Mouse (Mus musculus) hindbrain, embryonic 10.5 days (tissue): ENCODE measurements around the gene Hsp90ab1. TPM values are rescaled to one million over a fixed set of nuclear protein-coding genes. Genes with fewer than 3 reads are reported as not detected.

Experiments
- DNase-seq: peaks from one replicate; pipeline ENCODE4 v3.0.0-alpha.2; 2017; ENCODE audit warnings: low spot score
- H3K27ac ChIP-seq: fragments of 300-500 bp; sonication (generic); 2 replicates; pipeline ENCODE4 v1.5.1; 2016; ENCODE audit warnings: mild to moderate bottlenecking, moderate library complexity
- H3K27me3 ChIP-seq: fragments of 300-500 bp; sonication (generic); 2 replicates; pipeline ENCODE4 v1.6.1; 2016; ENCODE audit warnings: mild to moderate bottlenecking; ENCODE audit not compliant: poor library complexity, insufficient read depth, severe bottlenecking
- H3K36me3 ChIP-seq: fragments of 300-500 bp; sonication (generic); 2 replicates; pipeline ENCODE4 v1.6.1; 2016; ENCODE audit warnings: mild to moderate bottlenecking, moderate library complexity
- H3K4me1 ChIP-seq: fragments of 300-500 bp; sonication (generic); replicated peaks from 2 replicates; pipeline ENCODE4 v1.6.1; 2016; ENCODE audit warnings: mild to moderate bottlenecking
- H3K4me3 ChIP-seq: fragments of 300-500 bp; sonication (generic); 2 replicates; pipeline ENCODE4 v1.5.1; 2016; ENCODE audit warnings: mild to moderate bottlenecking, moderate library complexity
- H3K9me3 ChIP-seq: fragments of 300-500 bp; sonication (generic); 2 replicates; pipeline ENCODE4 v1.6.1; 2016; ENCODE audit warnings: mild to moderate bottlenecking, moderate library complexity
- WGBS: fragments of 180-500 bp; shearing (Covaris S2); methylation state at CpG from one replicate; pipeline ENCODE4 v1.1.7; 2016; 5-methylcytosine and 5-hydroxymethylcytosine counted together
- polyA plus RNA-seq: library from polyadenylated mRNA; unstranded; fragments of >200 nt; fragmentation: Nextera tagmentation; extraction: Ambion mirVana; gene quantifications from 2 replicates; pipeline ENCODE4 v1.2.1, GENCODE M21; 2016

Hsp90ab1 gene
- polyA plus RNA-seq, 1 experiment from 2014 or later, result 1,585 TPM

- no peak overlapping the region for H3K27ac ChIP-seq
- H3K4me1 ChIP-seq, result 0 out of 2 replicates have a peak, but pooled peaks cover 2% of the 10 kb centered on the region
- no peak overlapping the region for H3K4me3 ChIP-seq
- no peaks in the 10 kb centered on the region for H3K36me3 ChIP-seq
- no peak for DNase-seq
- H3K27me3 ChIP-seq, result peaks cover 76% of the 10 kb centered on the region
- WGBS, result 57% methylated on average over 15 of the region's 15 CpGs
- H3K9me3 ChIP-seq, result no peaks in the 10 kb centered on the region
Measured at GRCm38 (mm10) chr17:45532896-45533295, 40.2 kb downstream of the Hsp90ab1 start.

DNA sequence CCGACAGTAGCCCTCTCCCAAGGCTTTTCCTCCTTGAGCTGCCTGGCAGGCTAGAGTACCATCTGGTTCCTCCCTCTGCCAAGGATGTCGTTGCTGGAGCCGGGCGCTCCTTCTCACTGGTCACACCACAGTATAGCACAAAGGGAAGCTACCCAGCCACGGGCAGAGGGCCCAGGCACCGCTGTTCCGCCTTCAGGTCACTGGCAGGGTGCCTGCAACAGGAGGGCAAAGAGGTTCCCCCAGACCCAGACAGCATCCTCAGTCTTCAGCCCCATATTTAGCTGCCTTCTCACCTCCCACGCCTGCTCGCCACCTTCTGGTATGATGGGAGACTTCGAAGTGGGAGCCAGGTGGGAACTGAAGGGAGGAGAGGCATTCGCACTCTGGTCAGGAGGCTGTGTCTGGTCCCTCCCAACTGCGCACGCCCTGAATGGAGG, 42.7 kb downstream of the Hsp90ab1 start:
- no peak for DNase-seq
- no peak overlapping the region for H3K4me3 ChIP-seq
- peaks cover 12% of the 10 kb centered on the region; the same call in 1 of the 2 replicates for H3K4me1 ChIP-seq
- H3K27me3 ChIP-seq, result peaks cover 74% of the 10 kb centered on the region
- no peak overlapping the region for H3K27ac ChIP-seq
- H3K36me3 ChIP-seq, result no peaks in the 10 kb centered on the region
- 60% methylated on average over 13 of the region's 13 CpGs for WGBS
- no peaks in the 10 kb centered on the region for H3K9me3 ChIP-seq

- H3K27me3 ChIP-seq, result peaks cover 68% of the 10 kb centered on the region
- 19% methylated on average over 5 of the region's 5 CpGs for WGBS
- peaks cover 27% of the 10 kb centered on the region for H3K4me1 ChIP-seq
- no peak overlapping the region for H3K27ac ChIP-seq
- no peaks in the 10 kb centered on the region for H3K9me3 ChIP-seq
- H3K4me3 ChIP-seq, result no peak overlapping the region
- DNase-seq, result no peak
- no peaks in the 10 kb centered on the region for H3K36me3 ChIP-seq
Measured at GRCm38 (mm10) chr17:45526571-45526970, 46.5 kb downstream of the Hsp90ab1 start.

- 81% methylated on average over 4 of the region's 4 CpGs for WGBS
- DNase-seq, result no peak
- Histone ChIP-seq H3K27ac (no peak overlapping the region), H3K36me3 (peaks cover 12% of the 10 kb centered on the region), H3K27me3 (peaks cover 59% of the 10 kb centered on the region), H3K9me3 (no peaks in the 10 kb centered on the region), H3K4me1 (peaks cover 24% of the 10 kb centered on the region), H3K4me3 (no peak overlapping the region)
Measured at GRCm38 (mm10) chr17:45524961-45525360, 48.1 kb downstream of the Hsp90ab1 start.

- peaks cover 51% of the 10 kb centered on the region for H3K27me3 ChIP-seq
- peaks cover 29% of the 10 kb centered on the region for H3K36me3 ChIP-seq
- H3K9me3 ChIP-seq, result no peaks in the 10 kb centered on the region
- H3K4me3 ChIP-seq, result peak within 1 kb of the TSS; percentile 51
- peaks cover 28% of the 10 kb centered on the region for H3K4me1 ChIP-seq
- peak; percentile 76 for DNase-seq
- peak within 1 kb of the TSS; percentile 79 for H3K27ac ChIP-seq
- under 1% methylated on average over 21 of the region's 21 CpGs for WGBS
Measured at GRCm38 (mm10) chr17:45523263-45523662, 49.8 kb downstream of the Hsp90ab1 start, which contains the start of gene Tcte1. Tcte1 (plus strand) TSS chr17:45523434.

- DNase-seq, result no peak
- H3K4me1 ChIP-seq, result peaks cover 22% of the 10 kb centered on the region
- H3K27me3 ChIP-seq, result peaks cover 24% of the 10 kb centered on the region
- no peaks in the 10 kb centered on the region for H3K9me3 ChIP-seq
- WGBS, result 80% methylated on average over 11 of the region's 11 CpGs
- no peak overlapping the region for H3K27ac ChIP-seq
- peaks cover 57% of the 10 kb centered on the region for H3K36me3 ChIP-seq
- no peak overlapping the region for H3K4me3 ChIP-seq
Measured at GRCm38 (mm10) chr17:45520136-45520535, 52.9 kb downstream of the Hsp90ab1 start.

GRCm38 (mm10) chr17:45518766-45519475, 54.1 kb downstream of the Hsp90ab1 start:
- H3K36me3 ChIP-seq, result peaks cover 58% of the 10 kb centered on the region
- peak overlapping the region; percentile 56 for H3K27ac ChIP-seq
- 90% methylated on average over 12 of the region's 12 CpGs for WGBS
- no peaks in the 10 kb centered on the region for H3K9me3 ChIP-seq
- DNase-seq, result no peak
- peaks cover 12% of the 10 kb centered on the region for H3K27me3 ChIP-seq
- H3K4me3 ChIP-seq, result no peak overlapping the region
- H3K4me1 ChIP-seq, result peaks cover 25% of the 10 kb centered on the region

Other genes with a start within 250 kb of the Hsp90ab1 start
- 54.8 and 65.1 TPM in 2 replicates for gene Cdc5l, start 139.5 kb downstream of the Hsp90ab1 start, polyA plus RNA-seq
- 0.31 and 0.36 TPM in 2 replicates for gene Spats1, start 97.9 kb downstream of the Hsp90ab1 start, polyA plus RNA-seq
- 27.7 and 35.0 TPM in 2 replicates for gene Aars2, start 66.4 kb downstream of the Hsp90ab1 start, polyA plus RNA-seq
- 1.7 and 3.8 TPM in 2 replicates for gene Tcte1, start 49.8 kb downstream of the Hsp90ab1 start, polyA plus RNA-seq
- gene Tmem151b, start 23.6 kb downstream of the Hsp90ab1 start, polyA plus RNA-seq, result 7.2 and 10.6 TPM in 2 replicates
- 8.3 and 9.7 TPM in 2 replicates for gene Nfkbie, start 17.6 kb downstream of the Hsp90ab1 start, polyA plus RNA-seq
- gene Slc35b2, start 9.4 kb downstream of the Hsp90ab1 start, polyA plus RNA-seq, result 121 TPM in 2 replicates
- gene Slc29a1, start 26.3 kb upstream of the Hsp90ab1 start, polyA plus RNA-seq, result 60.4 and 72.0 TPM in 2 replicates
- 0.62 TPM in 1 of 2 replicates, not detected in the other for gene Mymx, start 28.8 kb upstream of the Hsp90ab1 start, polyA plus RNA-seq
- 0.31 and 1.2 TPM in 2 replicates for gene Capn11, start 86.1 kb upstream of the Hsp90ab1 start, polyA plus RNA-seq
- gene Mrpl14, start 113.1 kb upstream of the Hsp90ab1 start, polyA plus RNA-seq, result 146 and 150 TPM in 2 replicates
- gene Tmem63b, start 113.6 kb upstream of the Hsp90ab1 start, polyA plus RNA-seq, result 60.5 and 83.5 TPM in 2 replicates
- 0.58 and 0.67 TPM in 2 replicates for gene 1600014C23Rik, start 160.6 kb upstream of the Hsp90ab1 start, polyA plus RNA-seq